Mouse (Mus musculus) midbrain, embryonic 16.5 days (tissue): Measurements from ENCODE around the gene Gdf15. TPM values are rescaled to one million over a fixed set of nuclear protein-coding genes. Genes with fewer than 3 reads are reported as not detected.

Source experiments
- ATAC-seq: fragments of 200-750 bp; cut with Nextera tagmentation; 2 replicates; pipeline ENCODE4 v1.8.0; 2017; ENCODE audit warnings: moderate TSS enrichment
- H3K27ac ChIP-seq: fragments of 300-500 bp; sonication (generic); 2 replicates; pipeline ENCODE4 v1.5.1; 2014; ENCODE audit warnings: mild to moderate bottlenecking, low read length, mixed read lengths
- H3K27me3 ChIP-seq: fragments of 300-500 bp; sonication (generic); 2 replicates; pipeline ENCODE4 v1.6.1; 2014; ENCODE audit warnings: low read depth, low read length, mixed read lengths; ENCODE audit not compliant: control insufficient read depth, insufficient read depth
- H3K36me3 ChIP-seq: fragments of 300-500 bp; sonication (generic); 2 replicates; pipeline ENCODE4 v1.6.1; 2014; ENCODE audit warnings: mild to moderate bottlenecking, low read length, moderate library complexity, mixed read lengths; ENCODE audit not compliant: control insufficient read depth, insufficient read depth
- H3K4me1 ChIP-seq: fragments of 300-500 bp; sonication (generic); 2 replicates; pipeline ENCODE4 v1.6.1; 2014; ENCODE audit warnings: mild to moderate bottlenecking, low read length, mixed read lengths; ENCODE audit not compliant: control insufficient read depth, insufficient read depth
- H3K4me2 ChIP-seq: fragments of 300-500 bp; sonication (generic); 2 replicates; pipeline ENCODE4 v1.6.1; 2014; ENCODE audit warnings: mild to moderate bottlenecking, low read length, mixed read lengths
- H3K4me3 ChIP-seq: fragments of 300-500 bp; sonication (generic); 2 replicates; pipeline ENCODE4 v1.5.1; 2014; ENCODE audit warnings: low read depth, mild to moderate bottlenecking, low read length, moderate library complexity, mixed read lengths
- H3K9ac ChIP-seq: fragments of 300-500 bp; sonication (generic); 2 replicates; pipeline ENCODE4 v1.6.1; 2014; ENCODE audit warnings: low read depth, low read length, mixed read lengths
- H3K9me3 ChIP-seq: fragments of 300-500 bp; sonication (generic); replicated peaks from 2 replicates; pipeline ENCODE4 v1.6.1; 2014; ENCODE audit warnings: mild to moderate bottlenecking, low read length, mixed read lengths; ENCODE audit not compliant: control insufficient read depth, poor library complexity, severe bottlenecking
- WGBS: fragments of 180-500 bp; shearing (Covaris S2); extraction: QIAGEN DNeasy Blood & Tissue Kit; methylation state at CpG from one replicate; pipeline ENCODE4 v1.1.7; 2014; 5-methylcytosine and 5-hydroxymethylcytosine counted together
- polyA plus RNA-seq: library from polyadenylated mRNA; unstranded; fragments of >200 nt; fragmentation: Nextera tagmentation; extraction: Ambion mirVana; gene quantifications from 2 replicates; pipeline ENCODE4 v1.2.1, GENCODE M21; 2015

Gdf15 gene
- polyA plus RNA-seq, 1 experiment from 2014 or later: 0.39 TPM

DNA sequence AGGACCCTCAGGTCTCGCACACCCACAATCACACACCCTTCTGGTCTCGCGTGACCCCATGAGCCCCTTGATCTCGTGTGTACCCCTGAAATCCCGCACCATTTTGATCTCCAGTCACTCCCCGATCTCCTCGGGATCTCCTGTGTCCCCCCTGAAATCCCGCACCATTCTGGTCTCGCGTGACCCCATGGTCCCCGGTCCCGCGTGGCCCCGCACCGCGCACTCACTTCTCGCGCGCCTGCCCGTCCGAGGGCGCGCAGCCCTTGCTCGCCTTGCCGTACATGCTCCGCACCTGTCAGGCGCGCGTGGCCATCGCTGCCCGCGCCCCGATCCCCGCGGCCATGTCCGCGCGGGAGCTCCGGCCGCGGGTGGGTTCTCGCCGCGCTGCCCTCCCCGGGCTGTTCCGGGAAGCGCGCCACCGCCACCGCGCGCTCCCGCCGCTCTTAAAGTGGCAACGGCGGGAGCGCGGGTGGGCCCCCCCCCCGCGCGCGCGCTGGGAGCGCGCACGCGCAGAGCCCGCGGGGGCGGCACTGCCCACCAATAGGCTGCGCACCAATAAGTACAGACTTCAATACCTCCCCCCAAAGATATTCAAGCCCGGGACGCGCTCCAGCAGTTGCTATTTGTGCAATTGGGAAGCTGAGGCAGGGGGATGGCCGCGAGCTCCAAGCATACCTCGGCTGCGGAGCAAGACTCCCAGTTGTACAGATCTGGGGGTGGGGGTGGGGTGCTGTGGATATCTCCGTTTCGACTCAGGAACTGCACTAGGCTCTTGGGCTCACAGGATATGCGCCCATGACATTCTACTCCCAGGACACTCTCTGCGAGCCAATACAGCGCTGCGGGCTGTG, 24.1 kb downstream of the Gdf15 start:
- Histone ChIP-seq H3K4me1 (peaks cover 49% of the 10 kb centered on the region), H3K36me3 (no peaks in the 10 kb centered on the region)
- peak; percentile 13; the same call in 1 of the 2 replicates for ATAC-seq

DNA sequence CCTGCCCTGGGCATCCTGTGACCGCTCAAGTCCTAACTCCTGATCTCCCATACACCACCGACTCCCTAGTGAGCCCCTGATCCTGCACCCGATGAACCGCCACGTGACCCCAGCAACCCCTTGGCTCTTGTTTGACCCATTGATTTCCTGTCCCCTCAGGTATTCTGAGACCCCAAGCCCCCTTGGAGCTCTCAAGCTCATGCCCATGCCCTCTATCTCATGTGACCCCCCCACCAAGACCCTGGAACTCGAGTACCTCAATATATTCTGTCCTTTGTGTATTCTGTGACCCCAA, 24.7 kb downstream of the Gdf15 start:
- H3K4me3 ChIP-seq: peak overlapping the region; percentile 68
- WGBS: 26% methylated on average over 6 of the region's 6 CpGs
- peak overlapping the region; percentile 79 for H3K9ac ChIP-seq
- no peaks in the 10 kb centered on the region for H3K9me3 ChIP-seq
- no peaks in the 10 kb centered on the region for H3K36me3 ChIP-seq
- H3K4me1 ChIP-seq: peaks cover 49% of the 10 kb centered on the region
- H3K27me3 ChIP-seq: no peaks in the 10 kb centered on the region
- 0 out of 2 replicates have a peak, but pooled peaks have one; percentile 1 for ATAC-seq
- H3K27ac ChIP-seq: peak overlapping the region; percentile 59; the same call in 1 of the 2 replicates
- peak overlapping the region; percentile 85 for H3K4me2 ChIP-seq

More for the DNA sequence above, 24.1 kb downstream of the Gdf15 start:
- Histone ChIP-seq H3K27me3 (no peaks in the 10 kb centered on the region), H3K9ac (peak overlapping the region; percentile 79), H3K4me2 (peak overlapping the region; percentile 85), H3K9me3 (no peaks in the 10 kb centered on the region), H3K4me3 (peak overlapping the region; percentile 68), H3K27ac (peak overlapping the region; percentile 59)
- 1% methylated on average over 83 of the region's 84 CpGs for WGBS

- no peak for ATAC-seq
- H3K4me3 ChIP-seq: peak overlapping the region; percentile 68
- peaks cover 49% of the 10 kb centered on the region for H3K4me1 ChIP-seq
- H3K27me3 ChIP-seq: no peaks in the 10 kb centered on the region
- peak overlapping the region; percentile 85 for H3K4me2 ChIP-seq
- H3K9me3 ChIP-seq: no peaks in the 10 kb centered on the region
- H3K9ac ChIP-seq: peak overlapping the region; percentile 79
- H3K27ac ChIP-seq: no peak overlapping the region
- H3K36me3 ChIP-seq: no peaks in the 10 kb centered on the region
- WGBS: 67% methylated on average over 18 of the region's 18 CpGs
These were observed 25.3 kb downstream of the Gdf15 start for GRCm38 (mm10) chr8:70606780-70607602.

GRCm38 (mm10) chr8:70605871-70606779, 26.1 kb downstream of the Gdf15 start:
- no peak overlapping the region for H3K27ac ChIP-seq
- no peak overlapping the region for H3K9ac ChIP-seq
- WGBS: 90% methylated on average over 9 of the region's 9 CpGs
- ATAC-seq: no peak
- no peaks in the 10 kb centered on the region for H3K36me3 ChIP-seq
- no peak overlapping the region for H3K4me3 ChIP-seq
- H3K4me1 ChIP-seq: peaks cover 50% of the 10 kb centered on the region
- peak overlapping the region; percentile 85; the same call in 1 of the 2 replicates for H3K4me2 ChIP-seq
- H3K27me3 ChIP-seq: no peaks in the 10 kb centered on the region
- no peaks in the 10 kb centered on the region for H3K9me3 ChIP-seq

DNA sequence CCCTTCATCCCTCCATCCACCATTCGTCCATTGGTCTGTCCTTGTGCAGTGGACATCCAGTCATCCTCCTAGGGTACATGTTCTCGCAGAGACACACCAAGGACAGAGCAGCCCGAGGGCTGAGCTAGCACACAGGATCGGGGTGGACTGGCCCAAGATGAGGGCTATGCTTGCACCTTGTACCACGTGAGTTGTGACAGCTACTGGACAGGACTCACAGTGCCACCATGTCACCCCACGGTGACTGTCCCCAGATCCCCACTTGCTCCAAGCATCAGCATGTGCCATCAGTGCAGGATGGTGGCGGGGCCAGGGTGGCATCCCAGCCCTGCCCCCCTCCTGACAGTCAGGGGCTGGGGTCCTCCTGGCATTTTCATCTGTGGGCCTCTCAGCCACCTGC, 27.7 kb downstream of the Gdf15 start:
- Histone ChIP-seq H3K9me3 (no peaks in the 10 kb centered on the region), H3K4me1 (peaks cover 49% of the 10 kb centered on the region), H3K27me3 (no peaks in the 10 kb centered on the region), H3K4me2 (no peak overlapping the region), H3K4me3 (no peak overlapping the region), H3K27ac (no peak overlapping the region), H3K9ac (no peak overlapping the region), H3K36me3 (no peaks in the 10 kb centered on the region)
- ATAC-seq: no peak
- 82% methylated on average over 7 of the region's 7 CpGs for WGBS

GRCm38 (mm10) chr8:70602139-70602811, 30.0 kb downstream of the Gdf15 start:
- 94% methylated on average over 13 of the region's 13 CpGs for WGBS
- ATAC-seq: no peak
- no peak overlapping the region for H3K4me2 ChIP-seq
- no peaks in the 10 kb centered on the region for H3K9me3 ChIP-seq
- no peaks in the 10 kb centered on the region for H3K27me3 ChIP-seq
- no peak overlapping the region for H3K27ac ChIP-seq
- peaks cover 49% of the 10 kb centered on the region for H3K4me1 ChIP-seq
- H3K9ac ChIP-seq: no peak overlapping the region
- H3K4me3 ChIP-seq: no peak overlapping the region
- H3K36me3 ChIP-seq: no peaks in the 10 kb centered on the region

- no peaks in the 10 kb centered on the region for H3K27me3 ChIP-seq
- ATAC-seq: peak; percentile 46
- H3K4me2 ChIP-seq: peak overlapping the region; percentile 51
- H3K4me1 ChIP-seq: peaks cover 39% of the 10 kb centered on the region
- no peaks in the 10 kb centered on the region for H3K9me3 ChIP-seq
- peaks cover 1% of the 10 kb centered on the region; the same call in 1 of the 2 replicates for H3K36me3 ChIP-seq
- peak overlapping the region; percentile 85 for H3K27ac ChIP-seq
- peak overlapping the region; percentile 13 for H3K4me3 ChIP-seq
- peak overlapping the region; percentile 10; the same call in 1 of the 2 replicates for H3K9ac ChIP-seq
- under 1% methylated on average over 25 of the region's 26 CpGs for WGBS
These were observed 31.0 kb downstream of the Gdf15 start for GRCm38 (mm10) chr8:70601271-70601649.
